Mouse (Mus musculus) lung, postnatal 0 days (tissue): Measurements from ENCODE around the gene Mesp2. TPM values are rescaled to one million over a fixed set of nuclear protein-coding genes. Genes with fewer than 3 reads are reported as not detected.
A peak's percentile ranks its signal among the peaks of the same experiment; 100 is the strongest.

ENCODE experiments used
- ATAC-seq: fragments of 200-750 bp; cut with Nextera tagmentation; 2 replicates; pipeline ENCODE4 v1.8.0; 2017; ENCODE audit warnings: moderate library complexity
- DNase-seq: peaks from one replicate; pipeline ENCODE4 v3.0.0-alpha.2; 2016; ENCODE audit warnings: low spot score
- H3K27ac ChIP-seq: fragments of 300-500 bp; sonication (generic); 2 replicates; pipeline ENCODE4 v1.5.1; 2014; ENCODE audit warnings: antibody characterized with exemption, mild to moderate bottlenecking, low read length, mixed read lengths
- H3K27me3 ChIP-seq: fragments of 300-500 bp; sonication (generic); replicated peaks from 2 replicates; pipeline ENCODE4 v1.6.1; 2014; ENCODE audit warnings: low read length, mixed read lengths; ENCODE audit not compliant: insufficient read depth
- H3K36me3 ChIP-seq: fragments of 300-500 bp; sonication (generic); 2 replicates; pipeline ENCODE4 v1.6.1; 2014; ENCODE audit warnings: low read length, mixed read lengths; ENCODE audit not compliant: insufficient read depth
- H3K4me1 ChIP-seq: fragments of 300-500 bp; sonication (generic); 2 replicates; pipeline ENCODE4 v1.6.1; 2014; ENCODE audit warnings: antibody characterized with exemption, low read depth, low read length, mixed read lengths; ENCODE audit not compliant: insufficient read depth
- H3K4me2 ChIP-seq: fragments of 300-500 bp; sonication (generic); replicated peaks from 2 replicates; pipeline ENCODE4 v1.6.1; 2014; ENCODE audit warnings: low read depth, mild to moderate bottlenecking, low read length, moderate library complexity, mixed read lengths
- H3K4me3 ChIP-seq: fragments of 300-500 bp; sonication (generic); 2 replicates; pipeline ENCODE4 v1.5.1; 2014; ENCODE audit warnings: low read depth, low read length
- H3K9ac ChIP-seq: fragments of 300-500 bp; sonication (generic); replicated peaks from 2 replicates; pipeline ENCODE4 v1.6.1; 2014; ENCODE audit warnings: low read depth, mild to moderate bottlenecking
- H3K9me3 ChIP-seq: fragments of 300-500 bp; sonication (generic); 2 replicates; pipeline ENCODE4 v1.6.1; 2016; ENCODE audit warnings: low read length, mixed read lengths
- CTCF ChIP-seq: IDR thresholded peaks from 2 replicates; pipeline ENCODE4 v1.5.1; 2016; ENCODE audit warnings: antibody characterized with exemption, mild to moderate bottlenecking
- EP300 ChIP-seq: IDR thresholded peaks from 2 replicates; pipeline ENCODE4 v1.6.1; 2016; ENCODE audit warnings: antibody characterized with exemption, mild to moderate bottlenecking, control low read depth
- WGBS: fragments of 180-500 bp; shearing (Covaris S2); extraction: QIAGEN DNeasy Blood & Tissue Kit; methylation state at CpG from one replicate; pipeline ENCODE4 v1.1.7; 2014; 5-methylcytosine and 5-hydroxymethylcytosine counted together
- polyA plus RNA-seq: library from polyadenylated mRNA; unstranded; fragments of >200 nt; fragmentation: Nextera tagmentation; extraction: Ambion mirVana; gene quantifications from 2 replicates; pipeline ENCODE4 v1.2.1, GENCODE M21; 2015

Mesp2 gene
- polyA plus RNA-seq, 1 experiment from 2014 or later, result 0.99 TPM

GRCm38 (mm10) chr7:79837247-79837646, 26.7 kb downstream of the Mesp2 start:
- Histone ChIP-seq H3K27me3 (no peaks in the 10 kb centered on the region), H3K27ac (no peak overlapping the region), H3K4me3 (no peak overlapping the region), H3K9ac (no peak overlapping the region), H3K36me3 (no peaks in the 10 kb centered on the region), H3K4me1 (no peaks in the 10 kb centered on the region), H3K9me3 (no peaks in the 10 kb centered on the region), H3K4me2 (no peak overlapping the region)
- ATAC-seq, result no peak
- TF ChIP-seq CTCF (no peak), EP300 (no peak)
- no peak for DNase-seq
- WGBS, result 50% methylated on average over 2 of the region's 2 CpGs

GRCm38 (mm10) chr7:79842163-79842562, 31.6 kb downstream of the Mesp2 start:
- no peaks in the 10 kb centered on the region for H3K36me3 ChIP-seq
- no peak overlapping the region for H3K4me3 ChIP-seq
- H3K4me2 ChIP-seq, result no peak overlapping the region
- DNase-seq (no peak), ATAC-seq (no peak)
- no peak overlapping the region for H3K9ac ChIP-seq
- 47% methylated on average over 7 of the region's 7 CpGs for WGBS
- no peak overlapping the region for H3K27ac ChIP-seq
- H3K9me3 ChIP-seq, result no peaks in the 10 kb centered on the region
- H3K4me1 ChIP-seq, result no peaks in the 10 kb centered on the region; the same call in 1 of the 2 replicates
- TF ChIP-seq CTCF, result no peak
- no peak for TF ChIP-seq EP300
- H3K27me3 ChIP-seq, result 0 out of 2 replicates have a peak, but pooled peaks cover 2% of the 10 kb centered on the region

GRCm38 (mm10) chr7:79844090-79844802, 33.7 kb downstream of the Mesp2 start:
- no peak for DNase-seq
- Histone ChIP-seq H3K4me1 (no peaks in the 10 kb centered on the region; the same call in 1 of the 2 replicates), H3K36me3 (no peaks in the 10 kb centered on the region), H3K27me3 (0 out of 2 replicates have a peak, but pooled peaks cover 4% of the 10 kb centered on the region), H3K4me2 (no peak overlapping the region), H3K9ac (no peak overlapping the region), H3K9me3 (no peaks in the 10 kb centered on the region), H3K27ac (no peak overlapping the region), H3K4me3 (no peak overlapping the region)
- TF ChIP-seq EP300, result no peak
- no peak for TF ChIP-seq CTCF
- 67% methylated on average over 8 of the region's 8 CpGs for WGBS
- no peak for ATAC-seq

GRCm38 (mm10) chr7:79846342-79846741, 35.8 kb downstream of the Mesp2 start:
- ATAC-seq (no peak), DNase-seq (no peak)
- TF ChIP-seq EP300, result no peak
- no peak for TF ChIP-seq CTCF
- no peak overlapping the region for H3K4me2 ChIP-seq
- no peak overlapping the region for H3K4me3 ChIP-seq
- no peaks in the 10 kb centered on the region for H3K9me3 ChIP-seq
- 0 out of 2 replicates have a peak, but pooled peaks cover 4% of the 10 kb centered on the region for H3K27me3 ChIP-seq
- no peaks in the 10 kb centered on the region for H3K36me3 ChIP-seq
- H3K27ac ChIP-seq, result no peak overlapping the region
- no peak overlapping the region for H3K9ac ChIP-seq
- WGBS, result 78% methylated on average over 2 of the region's 2 CpGs
- no peaks in the 10 kb centered on the region; the same call in 1 of the 2 replicates for H3K4me1 ChIP-seq

GRCm38 (mm10) chr7:79847456-79848451, 37.2 kb downstream of the Mesp2 start:
- no peaks in the 10 kb centered on the region for H3K9me3 ChIP-seq
- peak; percentile 60 for DNase-seq
- H3K9ac ChIP-seq, result peak overlapping the region; percentile 19; the same call in 1 of the 2 replicates
- H3K4me1 ChIP-seq, result no peaks in the 10 kb centered on the region; the same call in 1 of the 2 replicates
- no peak for TF ChIP-seq EP300
- 11% methylated on average over 50 of the region's 53 CpGs for WGBS
- peak overlapping the region; percentile 64 for H3K4me2 ChIP-seq
- H3K27me3 ChIP-seq, result 0 out of 2 replicates have a peak, but pooled peaks cover 4% of the 10 kb centered on the region
- no peak overlapping the region for H3K27ac ChIP-seq
- H3K4me3 ChIP-seq, result peak overlapping the region; percentile 39
- no peaks in the 10 kb centered on the region for H3K36me3 ChIP-seq
- peak; percentile 70 for ATAC-seq

GRCm38 (mm10) chr7:79856305-79856704, 45.8 kb downstream of the Mesp2 start:
- H3K36me3 ChIP-seq, result no peaks in the 10 kb centered on the region
- no peak overlapping the region for H3K4me2 ChIP-seq
- H3K9ac ChIP-seq, result no peak overlapping the region
- TF ChIP-seq CTCF, result no peak
- no peak for TF ChIP-seq EP300
- no peaks in the 10 kb centered on the region for H3K27me3 ChIP-seq
- no peak overlapping the region for H3K27ac ChIP-seq
- DNase-seq, result no peak
- ATAC-seq, result no peak
- no peaks in the 10 kb centered on the region for H3K4me1 ChIP-seq
- no peaks in the 10 kb centered on the region for H3K9me3 ChIP-seq
- 79% methylated on average over 4 of the region's 4 CpGs for WGBS
- H3K4me3 ChIP-seq, result no peak overlapping the region
